Mouse (Mus musculus) heart, adult 2 months (tissue): ENCODE measurements around the gene Zfp984. TPM values are rescaled to one million over a fixed set of nuclear protein-coding genes. Genes with fewer than 3 reads are reported as not detected.
"Not testable (repeated sequence)": the region's sequence is repeated elsewhere in the genome, so short reads cannot be mapped to it uniquely, and the experiment has no call there.

Experiments
- DNase-seq, 2 experiments: peaks; one replicate each; pipeline ENCODE4 v3.0.0; 2021
- H3K27ac ChIP-seq: fragments of 200-600 bp; 2 replicates; pipeline ENCODE4 v1.8.1; 2022
- H3K27me3 ChIP-seq: fragments of 200-500 bp; 2 replicates; pipeline ENCODE4 v1.6.1; 2012; ENCODE audit warnings: mild to moderate bottlenecking, low read length, inconsistent platforms, mixed read lengths; ENCODE audit not compliant: control insufficient read depth, insufficient read depth
- H3K36me3 ChIP-seq: fragments of 200-500 bp; 2 replicates; pipeline ENCODE4 v1.6.1; 2012; ENCODE audit warnings: low read length, inconsistent platforms; ENCODE audit not compliant: control insufficient read depth, insufficient read depth
- H3K4me1 ChIP-seq: fragments of 200-500 bp; 2 replicates; pipeline ENCODE4 v1.6.1; 2011; ENCODE audit warnings: low read length; ENCODE audit not compliant: control insufficient read depth, insufficient read depth
- H3K4me3 ChIP-seq: fragments of 200-600 bp; 2 replicates; pipeline ENCODE4 v1.8.1; 2022
- H3K79me2 ChIP-seq: fragments of 200-500 bp; replicated peaks from 2 replicates; pipeline ENCODE4 v1.6.1; 2012; ENCODE audit warnings: mild to moderate bottlenecking, inconsistent platforms, low read length, moderate library complexity, mixed read lengths; ENCODE audit not compliant: control insufficient read depth, insufficient read depth
- H3K9ac ChIP-seq: fragments of 200-500 bp; 2 replicates; pipeline ENCODE4 v1.6.1; 2012; ENCODE audit warnings: low read depth, mild to moderate bottlenecking, control low read depth, inconsistent platforms, low read length, mixed read lengths
- WGBS: fragments of 180-500 bp; shearing (Covaris S2); methylation state at CpG from one replicate; pipeline ENCODE4 v1.1.7; 2018; 5-methylcytosine and 5-hydroxymethylcytosine counted together
- intact Hi-C: fragments of 180-260 bp; cut with DNase I; formaldehyde crosslinking; loops from one replicate; pipeline ENCODE4 v1.15.1; 2025
- polyA plus RNA-seq: library from polyadenylated mRNA; depleted of rRNA; stranded (reverse); fragments of >200 nt; gene quantifications from 2 replicates; pipeline ENCODE4 v1.2.3, GENCODE M21; 2012; rRNA removed
- total RNA-seq, 2 experiments: library from RNA; stranded (reverse); gene quantifications; 2 replicates each; pipeline ENCODE4 v1.2.3; 2021

The Zfp984 gene
- total and polyA plus RNA-seq, 3 experiments = 0.31 to 2.6 (median 2.5) TPM

GRCm38 (mm10) chr4:147793390-147793916 is 16.1 kb downstream of the Zfp984 start:
- intact Hi-C loops, DNase-seq, H3K79me2 ChIP-seq, H3K4me3 ChIP-seq, H3K9ac ChIP-seq, H3K4me1 ChIP-seq, H3K27me3 ChIP-seq, H3K36me3 ChIP-seq, H3K27ac ChIP-seq: not testable (repeated sequence)
- WGBS = 51% methylated on average over 2 of the region's 2 CpGs

- H3K36me3 ChIP-seq, H3K4me1 ChIP-seq, intact Hi-C loops, H3K27ac ChIP-seq, H3K4me3 ChIP-seq, DNase-seq, H3K9ac ChIP-seq, H3K79me2 ChIP-seq, H3K27me3 ChIP-seq: not testable (repeated sequence)
Observed at GRCm38 (mm10) chr4:147791729-147792128, 17.9 kb downstream of the Zfp984 start.

- H3K79me2 ChIP-seq, H3K27me3 ChIP-seq, DNase-seq, H3K4me1 ChIP-seq, H3K36me3 ChIP-seq, intact Hi-C loops, H3K27ac ChIP-seq, H3K4me3 ChIP-seq, H3K9ac ChIP-seq: not testable (repeated sequence)
- WGBS = 91% methylated on average over 14 of the region's 15 CpGs
Observed at GRCm38 (mm10) chr4:147746255-147746654, 63.3 kb downstream of the Zfp984 start.

- intact Hi-C loops, H3K36me3 ChIP-seq, H3K27me3 ChIP-seq, H3K79me2 ChIP-seq, H3K4me1 ChIP-seq, H3K27ac ChIP-seq: not testable (repeated sequence)
- 22% methylated on average over 62 of the region's 63 CpGs for WGBS
- peak overlapping the region; percentile 28; the same call in 1 of the 2 replicates for H3K4me3 ChIP-seq
- DNase-seq = peak in 1 of 2 experiments; percentile 20
- H3K9ac ChIP-seq = peak overlapping the region; percentile 27
Observed at GRCm38 (mm10) chr4:147738636-147739369, 70.8 kb downstream of the Zfp984 start.

Other genes starting within 250 kb of the Zfp984 start
- 1 to 10 TPM; 2.6 to 3.2 TPM for gene Zfp979, start 167.3 kb downstream of the Zfp984 start, total RNA-seq
- gene Zfp979, start 167.3 kb downstream of the Zfp984 start, polyA plus RNA-seq = 1.4 and 2.2 TPM in 2 replicates
- not detected for gene Zfp534, start 107.2 kb downstream of the Zfp984 start, total RNA-seq
- gene Zfp534, start 107.2 kb downstream of the Zfp984 start, polyA plus RNA-seq = not detected in 2 replicates
- gene Zfp933, start 38.6 kb upstream of the Zfp984 start, total RNA-seq = 10 to 100 TPM; 10.3 to 11.2 TPM
- gene Zfp933, start 38.6 kb upstream of the Zfp984 start, polyA plus RNA-seq = 1.3 and 3.7 TPM in 2 replicates
- 1 to 10 TPM; 5.4 to 7.4 TPM for gene Miip, start 59.0 kb upstream of the Zfp984 start, total RNA-seq
- 24.8 and 26.0 TPM in 2 replicates for gene Miip, start 59.0 kb upstream of the Zfp984 start, polyA plus RNA-seq
- gene Fv1, start 59.2 kb upstream of the Zfp984 start, total RNA-seq = 10 to 100 TPM; 21.1 to 22.8 TPM
- gene Fv1, start 59.2 kb upstream of the Zfp984 start, polyA plus RNA-seq = 3.3 and 14.3 TPM in 2 replicates
- gene Mfn2, start 94.9 kb upstream of the Zfp984 start, total RNA-seq = 100 to 1,000 TPM; 626 to 697 TPM
- 395 and 619 TPM in 2 replicates for gene Mfn2, start 94.9 kb upstream of the Zfp984 start, polyA plus RNA-seq
- gene Plod1, start 127.0 kb upstream of the Zfp984 start, total RNA-seq = 10 to 100 TPM; 62.4 to 65.8 TPM
- gene Plod1, start 127.0 kb upstream of the Zfp984 start, polyA plus RNA-seq = 88.6 and 123 TPM in 2 replicates
- 10 to 100 TPM; 38.9 to 41.9 TPM for gene 2510039O18Rik, start 131.1 kb upstream of the Zfp984 start, total RNA-seq
- gene 2510039O18Rik, start 131.1 kb upstream of the Zfp984 start, polyA plus RNA-seq = 41.2 and 42.3 TPM in 2 replicates
- 100 to 1,000 TPM; 117 to 262 TPM for gene Nppb, start 176.0 kb upstream of the Zfp984 start, total RNA-seq
- 204 and 212 TPM in 2 replicates for gene Nppb, start 176.0 kb upstream of the Zfp984 start, polyA plus RNA-seq
- 1,000 to 10,000 TPM; 1,237 to 1,820 TPM for gene Nppa, start 190.9 kb upstream of the Zfp984 start, total RNA-seq
- gene Nppa, start 190.9 kb upstream of the Zfp984 start, polyA plus RNA-seq = 4,085 and 4,474 TPM in 2 replicates
- gene Clcn6, start 229.0 kb upstream of the Zfp984 start, total RNA-seq = 1 to 10 TPM; 7.5 to 8.1 TPM
- 8.9 and 9.0 TPM in 2 replicates for gene Clcn6, start 229.0 kb upstream of the Zfp984 start, polyA plus RNA-seq
- gene Mthfr, start 229.3 kb upstream of the Zfp984 start, total RNA-seq = 10 to 100 TPM in 1 of 2 experiments, 1 to 10 TPM in 1; 8.2 to 11.0 TPM
- gene Mthfr, start 229.3 kb upstream of the Zfp984 start, polyA plus RNA-seq = 15.7 and 17.3 TPM in 2 replicates